ENCODE assay signal across 8 mouse cellular contexts in the genomic region with DNA sequence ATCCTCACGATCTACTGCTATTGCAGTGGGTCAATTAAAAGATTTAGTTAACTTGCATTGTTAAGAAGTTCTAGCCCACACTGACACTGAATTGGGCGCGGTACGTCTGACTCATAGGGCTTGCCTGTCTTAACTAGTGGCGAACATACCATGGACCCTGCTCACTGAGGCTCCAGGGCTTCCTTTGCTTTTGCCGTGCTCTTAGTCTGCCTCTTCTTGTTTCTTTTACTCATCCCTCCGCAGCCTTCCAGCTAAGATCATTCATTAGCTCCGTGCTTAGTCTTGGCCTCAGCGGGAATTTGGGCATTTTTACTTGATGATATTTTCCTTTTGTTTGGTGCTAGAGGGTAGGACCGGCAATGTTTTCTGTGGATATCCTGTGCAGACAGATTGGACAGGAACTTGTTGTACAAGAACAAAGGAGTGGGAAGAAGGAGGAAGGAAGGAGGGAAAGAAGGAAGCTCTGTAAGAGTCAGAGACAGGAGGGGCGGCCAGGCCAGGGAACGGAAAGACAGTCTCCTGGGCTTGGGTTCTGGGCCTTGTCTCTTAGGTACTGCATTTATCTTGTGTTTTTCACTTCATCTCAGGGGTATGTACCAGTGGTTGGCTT. TPM values are rescaled to one million over a fixed set of nuclear protein-coding genes. Genes with fewer than 3 reads are reported as not detected.
A peak's percentile ranks its signal among the peaks of the same experiment; 100 is the strongest.
DNase-seq lines count a peak whose midpoint lies in the region; ATAC-seq and TF ChIP-seq lines count a peak whose summit lies in the region.

No protein-coding gene starts in this region.

- peaks cover 32% of the 10 kb centered on the region for H3K4me1 ChIP-seq in lung, adult 2 months (ENCODE audit: control insufficient read depth, insufficient read depth, low read length)
- peaks cover 35% of the 10 kb centered on the region for H3K4me1 ChIP-seq in neural tube, embryonic 15.5 days

- H3K4me2 ChIP-seq in neural tube, embryonic 15.5 days, result peak overlapping the region; percentile 19

- H3K27me3 ChIP-seq in neural tube, embryonic 15.5 days (replicated peaks), result no peaks in the 10 kb centered on the region

- no peak for TF ChIP-seq CTCF in lung, adult 2 months (IDR thresholded peaks at IDR 0.05; ENCODE audit: insufficient read depth, low read length)

- 0 out of 2 replicates have a peak overlapping the region, but pooled peaks have one; percentile 13 for H3K27ac ChIP-seq in neural tube, embryonic 15.5 days (replicated peaks)

- H3K36me3 ChIP-seq in neural tube, embryonic 15.5 days, result no peaks in the 10 kb centered on the region

- H3K9me3 ChIP-seq in neural tube, embryonic 15.5 days (replicated peaks), result no peaks in the 10 kb centered on the region

- H3K4me3 ChIP-seq in lung, adult 2 months (replicated peaks; ENCODE audit: extremely low read depth, low read depth, low read length), result no peak overlapping the region
- no peak overlapping the region for H3K4me3 ChIP-seq in neural tube, embryonic 15.5 days (replicated peaks)

- no peak for TF ChIP-seq POLR2A in lung, adult 2 months (IDR thresholded peaks at IDR 0.05; ENCODE audit: borderline replicate concordance, extremely low read depth, low read depth, low read length)

- ATAC-seq in neural tube, embryonic 15.5 days (ENCODE audit: low FRiP score), result no peak

- peak; percentile 19 for DNase-seq in lung, postnatal 10 days
- DNase-seq in lung, adult 2 months, result no peak
- peak; percentile 43 for DNase-seq in brain, adult 2 months (ENCODE audit: low read depth, low spot score)
- DNase-seq in heart, postnatal 4 days, result peak; percentile 15
- DNase-seq in thymus, adult 18-20 months, result no peak
- no peak for DNase-seq in thymus, postnatal 36 days
- no peak for DNase-seq in left cerebral cortex, adult 11 months (ENCODE audit: low spot score)

- 27% methylated on average over 12 of the region's 12 CpGs for whole genome bisulfite sequencing in lung, adult 2 months
- WGBS in neural tube, embryonic 15.5 days, result 37% methylated on average over 12 of the region's 12 CpGs

- H3K9ac ChIP-seq in neural tube, embryonic 15.5 days (replicated peaks), result no peak overlapping the region

RNA-seq across cellular contexts. Expression of gene Tor3a, which starts 57.1 kb away (rescaled TPM):
- 73.2 and 105 TPM in 2 replicates for polyA plus RNA-seq in lung, adult 2 months (2012; rRNA removed)
- total RNA-seq in heart, postnatal 4 days (2021), result 10 to 100 TPM; 10.1 to 12.9 TPM
- 3.2 and 5.6 TPM in 2 replicates for polyA plus RNA-seq in neural tube, embryonic 15.5 days (2015; fragmentation: Nextera tagmentation; extraction: Ambion mirVana)

RNA-seq across cellular contexts. Expression of gene Abl2, which starts 58.5 kb away (rescaled TPM):
- 8.2 and 9.8 TPM in 2 replicates for polyA plus RNA-seq in lung, adult 2 months (2012; rRNA removed)
- 10 to 100 TPM; 24.0 to 26.1 TPM for total RNA-seq in heart, postnatal 4 days (2021)
- polyA plus RNA-seq in neural tube, embryonic 15.5 days (2015; fragmentation: Nextera tagmentation; extraction: Ambion mirVana), result 5.3 and 5.4 TPM in 2 replicates

Comparison
In these comparisons a context has a peak if more than half of its experiments do, and no peak if none do; other contexts are left out.
1. DNase-seq: peak in lung, postnatal 10 days (single experiment), brain, adult 2 months (single experiment) and heart, postnatal 4 days (single experiment); none in lung, adult 2 months (single experiment), thymus, adult 18-20 months (0 of 2), thymus, postnatal 36 days (0 of 2) and left cerebral cortex, adult 11 months (single experiment).
2. RNA of gene Tor3a, which starts 57.1 kb away (polyA plus RNA-seq): 73.2 to 105 TPM in lung, adult 2 months; 3.2 to 5.6 TPM in neural tube, embryonic 15.5 days; every median in the first group is over 10 times any median in the second.